Mouse (Mus musculus) embryo, embryonic 10 days (tissue): ENCODE measurements at regions not wholly inside any gene's neighbourhood (a gene's known extent, or its start where the extent isn't known, plus 50 kb on each side); places are given as distances from the start of the nearest gene placed in this dataset.

ENCODE experiments used
- DNase-seq: peaks from one replicate; pipeline ENCODE4 v3.0.0-alpha.2; 2015; ENCODE audit warnings: low spot score

DNA sequence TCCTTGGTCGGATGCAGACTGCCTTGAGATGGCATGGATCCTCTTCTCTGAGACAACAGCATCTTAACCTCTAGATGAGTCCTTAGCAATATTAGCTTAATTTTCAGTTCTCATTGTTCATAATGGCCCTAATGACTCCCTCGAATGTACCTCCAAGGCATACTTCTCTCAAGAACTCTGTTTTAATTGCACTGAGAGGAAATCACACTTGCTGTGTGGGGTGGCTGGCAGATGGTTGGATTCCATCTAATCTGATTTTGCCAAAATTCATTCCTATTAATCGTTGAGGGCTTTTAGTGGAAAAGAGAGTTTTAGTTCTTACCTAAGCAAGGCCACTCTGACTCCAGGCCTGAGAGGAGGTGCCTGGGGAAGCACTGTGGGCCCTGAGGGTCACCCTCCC lies 158.3 kb upstream of the Spdye4c start:
- no peak for DNase-seq

DNA sequence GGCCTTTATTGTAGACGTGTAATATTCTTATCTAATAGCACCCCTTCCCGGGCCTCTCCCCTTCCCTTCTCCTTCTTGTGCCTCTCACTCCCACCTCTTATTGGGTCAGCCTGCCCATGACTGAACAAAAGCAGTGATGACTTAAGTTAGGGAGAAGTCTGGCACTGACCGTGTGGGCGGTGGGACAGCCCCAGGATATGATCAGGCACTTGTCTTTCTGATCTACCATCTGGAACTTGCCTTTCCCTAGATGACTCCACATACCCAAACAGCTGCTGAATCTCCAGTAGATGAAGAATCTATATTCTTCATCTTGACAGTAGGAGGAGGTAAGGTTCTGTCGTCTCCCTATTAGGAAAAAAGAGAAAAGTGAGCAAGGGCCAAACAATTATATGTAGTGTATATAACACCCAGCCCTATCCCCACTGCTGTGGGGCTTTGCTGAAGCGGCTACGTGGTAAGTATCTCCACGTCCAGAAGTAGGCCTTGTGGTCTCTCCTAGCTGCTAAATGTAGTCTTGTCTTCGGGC lies 157.4 kb upstream of the Spdye4c start:
- DNase-seq, result no peak

DNA sequence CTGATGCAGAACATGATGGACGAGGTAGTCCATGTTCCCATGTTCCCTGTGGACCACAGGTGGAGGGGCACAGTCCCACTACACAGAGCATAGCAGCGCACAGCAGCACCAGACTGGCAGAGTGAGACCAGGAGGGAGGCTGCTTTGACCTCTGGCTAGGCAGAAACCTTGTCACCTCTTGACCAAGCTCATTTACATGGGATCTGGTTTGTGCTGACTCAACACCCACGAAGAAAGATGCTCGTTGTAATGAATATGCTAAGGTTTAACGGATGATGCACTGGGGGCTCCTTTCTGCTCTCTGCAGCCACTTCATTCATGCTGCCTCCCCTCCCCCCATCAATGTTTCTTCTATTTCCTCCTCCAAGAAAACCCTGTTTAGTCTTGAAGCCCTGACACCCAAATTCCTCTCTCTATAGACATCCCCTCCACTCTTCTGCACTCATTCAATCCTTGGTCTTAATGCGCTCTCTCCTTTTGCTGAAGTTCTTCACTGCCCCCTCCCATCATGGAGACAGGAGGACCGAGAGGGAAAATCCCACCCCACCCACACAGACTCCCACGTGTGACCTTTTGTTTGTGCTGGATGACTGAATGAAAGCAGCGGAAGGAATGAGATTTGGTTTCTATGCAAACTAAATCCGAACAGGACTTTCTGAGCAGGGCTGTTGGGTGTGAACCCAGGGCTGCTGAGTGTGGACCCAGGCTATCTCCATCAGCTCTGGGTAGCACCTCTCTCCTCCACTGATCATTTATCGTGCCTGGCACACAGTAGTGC lies 156.6 kb upstream of the Spdye4c start:
- DNase-seq, result no peak

DNA sequence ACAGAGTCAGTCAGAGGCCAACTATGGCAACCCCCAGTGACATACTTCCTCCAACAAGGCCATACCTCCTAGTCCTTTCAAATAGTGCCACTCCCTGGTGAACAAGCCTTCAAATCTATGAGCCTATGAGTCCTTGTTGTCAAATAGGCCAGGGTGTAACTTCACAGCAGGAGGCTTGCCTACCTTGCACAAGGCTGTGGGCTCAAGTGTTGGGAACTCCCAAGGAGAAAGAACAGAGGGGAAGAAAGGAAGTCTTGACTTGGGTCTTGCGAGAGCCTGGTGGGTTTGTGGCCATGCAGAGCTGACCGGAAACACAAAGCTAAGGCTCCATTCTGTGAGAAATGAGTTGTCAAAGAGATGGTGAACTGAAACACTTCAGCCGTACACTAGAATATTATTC lies 154.6 kb upstream of the Spdye4c start:
- no peak for DNase-seq

DNA sequence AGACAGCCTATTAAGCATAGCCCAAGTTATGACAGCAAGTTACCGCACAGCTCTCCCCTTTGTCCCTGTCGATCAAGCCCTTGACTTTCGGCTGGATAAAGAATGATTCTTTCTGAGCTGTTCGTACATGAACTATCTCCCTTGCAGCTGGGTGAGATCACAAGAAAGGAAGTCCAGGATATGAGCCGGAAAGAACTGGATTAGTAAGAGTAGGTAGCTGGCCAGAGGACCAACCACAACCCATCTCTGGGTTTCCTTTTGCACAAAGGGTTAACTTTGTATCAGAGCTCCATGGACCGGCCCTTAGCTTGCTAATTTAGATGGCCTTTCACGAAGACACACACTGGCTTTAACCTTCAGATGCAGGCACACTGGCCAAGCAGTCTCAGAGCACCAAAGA lies 153.3 kb upstream of the Spdye4c start:
- no peak for DNase-seq

DNA sequence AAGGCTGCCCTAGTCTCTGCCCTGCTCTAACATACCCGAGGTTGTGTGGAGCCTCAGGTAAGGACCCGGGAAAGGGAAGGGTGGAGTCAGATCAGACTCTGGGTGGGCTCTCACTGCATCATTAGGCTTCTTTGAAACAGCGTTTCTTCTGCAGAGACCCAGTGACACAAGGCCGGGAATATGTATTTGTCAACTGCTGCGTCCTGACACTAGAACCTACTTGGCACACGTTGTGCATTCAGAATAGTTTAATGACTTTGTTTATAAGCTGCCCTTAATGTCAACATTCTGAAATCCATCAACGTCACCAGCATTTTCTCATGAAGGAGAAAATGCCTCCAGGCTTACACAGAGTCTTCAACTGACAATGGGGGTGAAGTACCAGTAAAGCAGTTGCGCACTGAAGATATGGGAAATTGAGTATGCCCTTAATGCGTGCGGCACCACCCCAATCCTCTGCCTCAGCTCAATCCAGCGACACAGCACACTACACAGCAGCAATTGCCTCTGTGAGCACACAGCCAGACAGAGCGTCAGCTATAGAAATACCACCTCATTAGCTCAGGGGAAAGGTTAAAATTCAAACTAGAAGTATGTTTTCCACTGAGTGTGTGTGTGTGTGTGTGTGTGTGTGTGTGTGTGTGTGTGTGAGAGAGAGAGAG lies 152.7 kb upstream of the Spdye4c start:
- no peak for DNase-seq

DNA sequence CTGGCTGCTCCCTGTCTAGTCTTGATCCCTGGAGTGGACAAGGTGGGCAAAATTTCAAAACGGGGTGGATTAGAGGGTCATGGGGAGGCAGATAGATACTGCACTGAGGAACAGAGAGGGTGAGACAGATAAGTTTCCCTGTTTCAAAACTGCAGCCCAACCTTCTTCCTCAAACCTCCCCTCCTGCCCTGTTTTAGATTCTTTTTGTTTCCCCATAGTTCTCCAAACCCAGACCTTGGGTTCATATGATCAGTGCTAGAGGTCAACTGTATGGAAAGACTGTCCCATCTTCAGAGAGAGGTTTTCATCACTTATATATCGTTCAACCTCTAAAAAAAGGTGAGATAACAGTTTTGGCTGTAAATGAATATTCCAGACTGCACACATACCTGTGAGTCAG lies 152.1 kb upstream of the Spdye4c start:
- DNase-seq, result no peak

DNA sequence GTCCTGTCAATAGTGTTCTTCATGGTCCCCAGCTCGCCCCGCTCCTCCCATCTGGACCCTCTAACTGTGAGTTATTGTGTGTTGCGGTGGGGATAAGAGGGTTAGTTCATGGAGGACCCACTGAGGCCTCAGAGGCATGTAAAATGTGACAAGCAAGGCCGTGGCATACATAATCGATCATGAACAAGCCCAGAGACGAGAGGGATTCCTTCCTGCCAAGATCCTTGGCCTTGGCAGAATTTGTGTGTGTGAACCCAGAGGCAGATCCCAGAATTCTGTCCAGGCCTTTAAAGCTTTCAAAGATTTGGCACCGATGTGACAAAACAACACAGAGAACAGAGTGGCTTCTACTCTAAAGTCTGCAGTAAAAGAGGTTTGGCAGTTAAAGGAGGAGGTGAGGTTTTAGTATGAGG lies 146.4 kb upstream of the Spdye4c start:
- no peak for DNase-seq

DNA sequence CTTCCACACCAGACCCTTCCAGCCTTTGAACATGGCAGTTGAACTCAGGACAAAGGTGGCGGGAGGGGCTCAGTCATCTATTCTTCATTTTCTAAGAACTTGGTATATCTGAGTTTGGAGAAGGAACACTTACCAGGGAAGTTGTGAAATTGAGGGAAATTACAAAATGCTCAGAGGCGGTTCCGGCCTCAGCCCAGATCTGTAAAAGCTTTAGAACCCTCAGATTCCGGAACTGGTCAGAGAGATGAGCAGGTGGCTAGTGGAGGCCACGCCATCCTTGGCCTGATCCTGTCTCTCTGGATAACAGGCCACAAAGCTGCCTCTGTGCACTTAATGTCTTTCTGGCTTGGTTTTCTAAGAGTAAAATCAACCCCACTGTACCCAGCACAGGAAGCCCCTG lies 145.6 kb upstream of the Spdye4c start:
- no peak for DNase-seq

DNA sequence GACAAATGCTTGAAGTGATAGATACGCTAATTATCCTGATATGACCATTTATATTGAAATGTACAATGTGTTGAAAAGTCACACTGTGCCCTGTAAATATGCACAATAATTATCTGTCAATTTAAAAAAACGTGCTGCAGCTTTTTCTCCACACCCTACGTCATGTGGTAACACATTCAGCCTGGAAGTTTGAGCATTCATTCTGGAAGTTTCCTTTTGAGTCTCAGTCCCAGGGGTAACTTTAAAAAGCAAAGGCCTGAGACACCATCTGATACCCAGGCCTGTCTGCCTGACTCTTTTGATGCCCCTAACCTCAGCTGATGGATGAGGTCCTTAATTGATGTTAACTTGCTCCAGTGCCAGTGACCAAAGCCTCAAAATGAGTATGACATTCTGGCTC lies 141.7 kb upstream of the Spdye4c start:
- peak; percentile 19 for DNase-seq

DNA sequence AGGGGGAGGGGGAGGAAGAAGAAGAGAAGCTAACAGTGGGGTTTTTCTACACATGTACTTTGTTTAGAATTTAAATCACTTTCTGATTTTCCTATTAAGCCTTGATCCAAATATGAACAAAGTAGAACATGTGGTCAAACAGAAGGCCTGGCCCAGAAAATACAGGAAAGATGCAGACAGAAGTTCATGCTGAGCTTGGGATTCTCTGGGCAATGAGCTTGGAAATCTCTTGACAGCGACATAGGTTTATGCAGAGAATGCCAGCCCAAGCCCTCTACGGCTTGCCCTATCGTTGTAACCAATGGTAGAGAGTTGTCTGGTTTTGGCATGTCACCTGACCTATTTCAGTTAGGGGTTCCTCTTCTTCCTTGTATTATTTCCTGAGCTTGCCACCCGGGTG lies 141.0 kb upstream of the Spdye4c start:
- DNase-seq, result no peak

DNA sequence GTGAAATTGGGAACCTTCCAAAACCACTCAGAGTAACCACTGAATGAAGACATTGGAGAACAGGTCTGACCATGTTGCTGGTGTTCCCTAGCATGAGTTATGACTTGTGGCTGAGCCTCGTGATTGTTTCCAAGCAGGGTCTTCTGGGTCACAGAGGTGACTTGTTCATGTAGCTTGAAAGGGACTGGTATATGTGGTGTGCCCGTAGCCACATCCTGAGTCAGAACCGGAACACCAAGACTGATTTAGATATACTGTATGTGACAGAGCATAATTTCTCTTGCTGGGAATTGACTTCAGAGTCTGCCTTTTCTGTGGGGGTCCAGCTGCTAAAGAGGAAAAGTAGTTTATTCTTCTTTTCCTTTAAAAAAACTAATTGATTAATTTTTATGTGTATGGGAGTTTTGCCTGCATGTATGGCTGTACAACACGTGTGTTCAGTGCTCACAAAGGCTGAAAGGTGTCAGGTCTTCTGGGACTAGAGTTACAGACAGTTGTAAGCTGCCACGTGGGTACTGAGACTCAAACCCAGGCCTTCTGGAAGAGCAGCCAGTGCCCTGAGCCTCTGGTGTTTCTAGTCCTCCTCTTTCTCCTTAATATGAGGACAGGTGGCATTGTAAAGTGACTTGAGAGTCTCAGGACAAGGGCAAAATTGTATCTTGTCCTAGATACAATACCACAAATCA lies 139.3 kb upstream of the Spdye4c start:
- no peak for DNase-seq

DNA sequence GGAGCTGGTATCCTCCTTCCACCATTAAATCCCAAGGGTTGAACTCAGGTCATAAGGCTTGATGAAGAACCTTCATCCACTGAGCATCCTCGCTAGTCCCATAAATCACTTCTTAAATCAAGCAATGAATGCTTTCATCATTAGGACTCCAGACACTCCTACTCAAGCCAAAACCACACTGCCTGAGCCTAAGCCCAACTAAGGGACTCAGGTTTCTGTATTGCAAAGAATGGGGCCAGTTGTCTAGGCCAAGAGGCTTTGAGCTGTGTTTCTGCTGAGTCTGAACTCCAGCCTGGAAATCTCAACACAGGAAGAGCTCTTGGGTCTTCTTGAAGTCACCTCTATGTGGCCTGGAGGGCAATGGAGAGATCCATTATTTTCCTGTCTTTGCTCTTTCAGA lies 138.4 kb upstream of the Spdye4c start:
- DNase-seq, result no peak

DNA sequence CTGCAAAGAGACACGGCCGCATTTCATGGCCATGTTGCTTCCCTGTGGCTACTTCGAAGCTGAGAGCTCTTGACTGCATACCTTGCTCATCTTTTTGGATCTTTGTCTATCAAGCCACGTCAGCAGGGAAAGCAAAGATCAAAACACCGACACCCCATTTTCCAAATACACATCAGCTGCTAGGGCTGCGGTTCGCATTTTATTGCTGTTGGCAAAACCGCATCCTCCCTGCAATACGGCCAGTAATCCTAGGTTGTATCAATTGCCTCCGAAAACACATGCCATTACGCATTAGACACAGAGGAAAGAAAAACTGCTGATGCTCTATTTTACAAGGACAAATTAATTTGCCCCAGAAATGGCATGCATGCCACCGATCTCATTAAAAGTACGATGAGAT lies 136.5 kb upstream of the Spdye4c start:
- no peak for DNase-seq

DNA sequence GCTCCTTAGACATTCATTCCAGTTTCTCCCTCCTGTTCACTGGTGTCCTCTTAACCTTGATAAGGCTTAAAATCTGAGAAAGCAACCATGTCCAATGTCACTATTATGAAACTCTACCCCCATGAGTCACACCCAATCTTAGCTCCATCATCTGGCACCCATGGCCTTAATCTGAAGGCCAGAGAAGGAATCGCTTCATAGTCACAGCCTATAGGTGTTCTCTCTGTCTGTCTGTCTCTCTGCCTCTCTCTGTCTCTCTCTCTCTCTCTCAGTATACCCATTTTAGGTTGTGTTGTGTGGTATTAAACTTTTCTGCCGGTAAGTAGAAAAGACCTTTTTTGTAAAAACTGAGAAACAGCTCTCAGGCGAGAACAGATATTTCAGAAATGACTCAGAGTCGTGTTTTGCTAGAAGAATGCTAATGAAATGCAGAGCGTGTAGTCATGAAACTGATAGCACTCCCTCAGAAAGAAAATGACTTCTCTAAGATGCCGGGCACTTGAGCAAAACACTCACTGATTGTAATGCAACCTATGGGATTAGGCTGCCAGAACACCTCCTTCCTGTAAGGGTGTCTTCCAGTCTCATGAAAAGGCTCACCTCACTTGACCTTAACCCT lies 133.3 kb upstream of the Spdye4c start:
- DNase-seq, result no peak

DNA sequence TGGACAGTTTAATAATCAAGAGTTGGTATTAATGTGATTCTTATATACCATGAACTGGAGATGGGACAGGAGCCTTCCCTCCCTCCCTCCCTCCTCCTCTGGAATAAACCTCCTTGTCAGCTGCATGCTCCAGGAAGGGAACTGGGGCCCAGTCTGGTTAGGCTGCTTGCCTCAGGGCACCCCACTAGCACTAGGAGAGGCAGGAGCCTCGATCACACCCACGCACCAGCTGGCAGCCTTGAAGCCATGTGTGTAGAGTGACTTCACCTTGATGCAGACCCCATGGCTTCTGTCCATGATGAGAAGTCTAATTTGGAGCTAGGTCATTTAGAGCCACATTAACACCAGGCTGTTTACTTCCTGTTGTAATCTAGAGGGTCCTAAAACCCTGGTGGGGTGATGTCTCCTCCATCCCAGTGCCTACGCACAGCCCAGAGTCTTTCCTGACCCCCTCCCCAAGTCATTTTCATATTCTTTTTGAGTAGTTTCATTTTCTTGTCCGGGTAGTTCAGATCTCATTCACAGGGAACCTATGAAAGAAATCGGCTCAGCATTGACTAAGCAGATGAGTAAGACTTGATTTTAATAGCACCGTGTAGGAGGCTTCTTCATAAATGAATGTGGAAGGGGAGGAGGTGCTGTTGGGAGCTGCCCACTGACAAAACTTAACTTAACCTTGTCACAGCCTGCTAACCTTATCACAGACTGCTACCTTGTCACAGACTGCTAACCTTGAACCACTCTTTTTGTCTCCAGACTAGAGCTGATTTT lies 125.6 kb upstream of the Spdye4c start:
- no peak for DNase-seq

DNA sequence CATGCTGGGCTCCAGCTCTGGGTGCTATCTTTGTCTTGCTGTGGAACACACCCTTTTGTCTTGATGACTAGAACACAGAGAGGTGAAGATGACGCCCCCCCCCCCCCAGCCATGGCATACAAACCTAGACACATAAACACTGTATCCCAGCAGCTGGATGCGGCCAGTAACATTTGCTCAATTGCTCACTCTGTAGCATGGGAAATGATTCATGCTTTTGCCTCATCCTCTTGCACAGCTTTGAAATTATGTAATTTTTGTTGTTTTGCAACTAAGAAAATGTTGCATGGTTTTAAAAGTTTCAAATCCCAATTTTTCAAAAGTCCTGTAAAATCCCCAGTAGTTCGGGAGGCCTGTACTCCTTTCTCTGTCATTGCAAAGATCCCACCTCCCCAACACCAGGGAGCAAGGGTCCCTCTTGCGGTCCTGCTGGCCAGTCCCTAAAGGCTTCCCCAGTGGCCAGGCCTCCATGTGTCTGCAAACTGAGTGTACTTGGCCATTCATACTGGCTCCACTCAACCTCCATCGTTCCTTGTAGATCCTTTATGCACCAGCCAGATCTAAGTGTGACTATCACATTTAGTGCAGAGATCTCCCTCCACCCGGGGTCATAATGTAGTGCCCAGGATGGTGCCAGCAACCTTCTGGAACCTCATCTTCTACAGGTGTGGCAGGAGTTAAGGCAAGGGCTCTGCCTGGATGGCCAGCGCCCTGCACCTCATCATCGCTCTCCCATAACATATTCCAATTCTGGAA lies 123.3 kb upstream of the Spdye4c start:
- DNase-seq, result no peak

DNA sequence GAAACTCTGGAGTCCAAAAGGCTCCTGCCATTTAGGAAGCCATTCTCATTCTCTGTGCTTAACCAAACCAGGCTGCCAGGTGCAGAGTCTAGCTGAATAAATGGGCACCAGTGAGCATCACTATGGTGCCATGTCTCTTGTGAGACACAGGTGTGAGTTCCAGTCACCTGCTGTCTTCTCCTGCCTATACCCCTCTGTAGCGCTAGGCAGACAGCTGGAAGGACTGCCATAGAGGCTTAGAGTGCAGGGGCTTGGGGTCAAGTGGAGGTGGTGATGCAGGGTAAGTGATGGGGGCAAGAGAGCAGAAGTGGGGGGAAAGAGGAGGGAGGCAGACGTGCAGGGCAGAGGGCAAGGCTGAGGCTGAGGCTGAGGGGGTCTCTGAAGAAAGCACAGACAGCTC lies 122.7 kb upstream of the Spdye4c start:
- DNase-seq, result no peak

DNA sequence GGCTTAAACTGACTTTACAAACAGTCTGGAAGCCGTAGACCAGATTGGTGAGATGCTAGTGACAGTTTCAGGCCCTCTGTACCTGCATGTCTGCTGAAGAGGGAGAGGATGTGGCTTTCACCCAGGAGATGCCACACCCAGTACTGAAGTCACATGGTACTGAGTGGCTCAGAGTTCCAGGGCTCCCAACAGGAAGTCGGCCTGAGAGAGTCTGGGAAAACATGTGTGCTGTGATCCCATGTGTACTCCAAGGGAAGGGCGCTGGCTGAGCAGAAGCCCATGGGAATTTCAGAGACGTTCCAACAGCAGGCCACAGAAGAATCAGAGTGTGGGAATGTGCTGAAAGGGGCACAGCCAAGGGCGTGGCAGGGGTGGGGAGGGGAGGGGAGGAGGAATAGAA lies 120.7 kb upstream of the Spdye4c start:
- peak; percentile 11 for DNase-seq

DNA sequence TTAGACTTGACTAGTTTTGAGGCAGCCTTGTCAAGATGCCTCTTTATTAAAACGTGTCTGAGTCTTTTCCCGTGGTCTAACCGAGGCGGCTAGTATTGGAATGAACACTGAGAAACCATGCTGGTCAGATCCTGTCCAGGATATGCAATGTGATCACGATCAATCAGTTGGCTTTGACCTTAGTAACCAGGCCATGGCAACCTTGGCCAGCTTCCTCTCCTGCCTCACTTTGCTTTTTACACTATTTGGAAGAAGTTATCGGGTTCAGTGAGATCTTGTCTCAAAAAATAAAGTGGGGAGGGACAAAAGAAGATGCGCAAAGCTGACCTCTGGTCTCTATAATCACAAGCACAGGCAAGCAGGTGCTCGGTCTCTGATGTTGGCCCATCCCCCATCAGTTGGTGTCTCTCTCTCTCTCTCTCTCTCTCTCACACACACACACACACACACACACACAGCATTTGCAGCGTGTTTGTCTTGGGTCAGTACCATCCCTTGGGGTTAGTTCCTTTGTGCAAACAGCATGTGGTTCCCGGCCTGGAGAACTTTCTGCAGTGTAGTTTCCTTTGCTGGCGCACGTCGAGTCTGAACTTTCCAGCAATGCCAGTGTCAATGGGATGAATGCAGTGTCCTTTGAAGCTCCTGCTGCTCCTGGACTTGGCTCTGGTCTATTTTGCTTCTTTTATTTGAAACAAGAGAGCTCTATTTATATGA lies 117.6 kb upstream of the Spdye4c start:
- DNase-seq, result no peak
